Mouse (Mus musculus) midbrain, postnatal 0 days (tissue): ENCODE data around the gene Hagh. TPM values are rescaled to one million over a fixed set of nuclear protein-coding genes. Genes with fewer than 3 reads are reported as not detected.

ENCODE experiments used
- ATAC-seq: fragments of 200-750 bp; cut with Nextera tagmentation; 2 replicates; pipeline ENCODE4 v1.8.0; 2017; ENCODE audit warnings: moderate number of reproducible peaks, mild to moderate bottlenecking, moderate TSS enrichment, moderate library complexity; ENCODE audit not compliant: low FRiP score
- DNase-seq: peaks from one replicate; pipeline ENCODE4 v3.0.0-alpha.2; 2015; ENCODE audit warnings: low spot score
- H3K27ac ChIP-seq: fragments of 300-500 bp; sonication (generic); 2 replicates; pipeline ENCODE4 v1.5.1; 2014; ENCODE audit warnings: low read depth, mild to moderate bottlenecking, low read length, mixed read lengths
- H3K27me3 ChIP-seq: fragments of 300-500 bp; sonication (generic); 2 replicates; pipeline ENCODE4 v1.6.1; 2014; ENCODE audit warnings: low read length, control low read depth, mixed read lengths; ENCODE audit not compliant: insufficient read depth
- H3K36me3 ChIP-seq: fragments of 300-500 bp; sonication (generic); 2 replicates; pipeline ENCODE4 v1.6.1; 2014; ENCODE audit warnings: low read length, control low read depth, mixed read lengths; ENCODE audit not compliant: insufficient read depth
- H3K4me1 ChIP-seq: fragments of 300-500 bp; sonication (generic); 2 replicates; pipeline ENCODE4 v1.6.1; 2014; ENCODE audit warnings: mild to moderate bottlenecking, control low read depth, antibody characterized with exemption, low read length, mixed read lengths; ENCODE audit not compliant: insufficient read depth
- H3K4me2 ChIP-seq: fragments of 300-500 bp; sonication (generic); 2 replicates; pipeline ENCODE4 v1.6.1; 2014; ENCODE audit warnings: low read depth, mild to moderate bottlenecking, low read length, mixed read lengths; ENCODE audit not compliant: poor library complexity, severe bottlenecking
- H3K4me3 ChIP-seq: fragments of 300-500 bp; sonication (generic); 2 replicates; pipeline ENCODE4 v1.5.1; 2014; ENCODE audit warnings: low read depth, mild to moderate bottlenecking, low read length, moderate library complexity
- H3K9ac ChIP-seq: fragments of 300-500 bp; sonication (generic); replicated peaks from 2 replicates; pipeline ENCODE4 v1.6.1; 2014; ENCODE audit warnings: mild to moderate bottlenecking, low read length, moderate library complexity, mixed read lengths; ENCODE audit not compliant: poor library complexity, severe bottlenecking
- H3K9me3 ChIP-seq: fragments of 300-500 bp; sonication (generic); 2 replicates; pipeline ENCODE4 v1.6.1; 2016; ENCODE audit warnings: low read length, control low read depth
- CTCF ChIP-seq: IDR thresholded peaks from 2 replicates; pipeline ENCODE4 v1.5.1; 2016; ENCODE audit warnings: antibody characterized with exemption, mild to moderate bottlenecking
- WGBS: fragments of 180-500 bp; shearing (Covaris S2); extraction: QIAGEN DNeasy Blood & Tissue Kit; methylation state at CpG from one replicate; pipeline ENCODE4 v1.1.7; 2014; 5-methylcytosine and 5-hydroxymethylcytosine counted together
- polyA plus RNA-seq: library from polyadenylated mRNA; unstranded; fragments of >200 nt; fragmentation: Nextera tagmentation; extraction: Ambion mirVana; gene quantifications from 2 replicates; pipeline ENCODE4 v1.2.1, GENCODE M21; 2015
- total RNA-seq: library from RNA; depleted of rRNA; stranded (reverse); fragments of >200 nt; gene quantifications from 2 replicates; pipeline ENCODE4 v1.2.3, GENCODE M21; 2014

Gene Hagh
- total and polyA plus RNA-seq, 2 experiments from 2014 or later, result 74.0 to 119 TPM

DNA sequence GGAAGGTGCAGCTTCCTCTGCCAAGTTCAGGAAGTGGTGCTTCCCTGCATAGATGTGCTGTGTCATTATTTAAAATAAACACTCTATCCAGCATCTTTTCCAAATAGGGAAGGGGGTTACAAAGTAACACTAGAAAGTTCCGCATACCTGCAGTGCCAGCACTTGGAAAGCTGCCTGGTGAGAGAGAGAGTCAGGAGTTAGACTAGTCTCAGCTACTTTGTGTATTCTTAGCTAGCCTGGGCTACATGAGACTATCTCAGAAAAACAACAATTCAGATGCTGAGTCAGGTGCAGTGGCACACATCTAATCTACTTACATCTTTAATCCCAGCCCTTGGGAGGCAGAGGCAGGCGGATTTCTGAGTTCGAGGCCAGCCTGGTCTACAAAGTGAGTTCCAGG is 21.8 kb downstream of the Hagh start:
- Histone ChIP-seq H3K4me2 (no peak overlapping the region), H3K36me3 (peaks cover 55% of the 10 kb centered on the region), H3K4me1 (no peaks in the 10 kb centered on the region), H3K9me3 (no peaks in the 10 kb centered on the region), H3K9ac (no peak overlapping the region), H3K4me3 (no peak overlapping the region), H3K27ac (no peak overlapping the region), H3K27me3 (no peaks in the 10 kb centered on the region)
- no peak for TF ChIP-seq CTCF
- 97% methylated on average over 3 of the region's 3 CpGs for WGBS
- DNase-seq, result no peak
- no peak for ATAC-seq

DNA sequence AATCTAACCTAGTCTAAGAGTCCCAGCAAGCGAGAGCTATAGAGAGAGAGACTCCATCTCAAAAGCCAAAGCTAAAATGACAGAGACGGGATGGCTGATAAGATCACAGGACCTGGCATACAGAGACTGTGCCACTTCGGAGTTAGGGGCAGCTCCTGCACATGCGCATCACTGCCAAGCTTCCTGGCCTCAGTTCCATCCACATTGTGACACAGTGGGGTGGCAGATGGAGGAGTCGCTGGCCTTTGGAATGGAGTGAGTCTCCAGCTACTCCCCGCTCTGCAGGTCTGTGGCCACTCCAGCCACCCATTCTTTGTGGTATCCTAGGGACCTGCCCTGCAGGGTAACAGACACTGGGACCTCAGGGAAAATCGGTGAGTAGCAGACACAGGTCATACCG is 25.8 kb downstream of the Hagh start, which contains the start of gene Igfals:
Gene Igfals (plus strand): TSS at position 222 of the 400 bp plus-strand sequence.
- ATAC-seq (no peak), DNase-seq (no peak)
- H3K9ac ChIP-seq, result no peak within 1 kb of the TSS
- H3K4me2 ChIP-seq, result no peak within 1 kb of the TSS
- no peaks in the 10 kb centered on the region for H3K9me3 ChIP-seq
- no peaks in the 10 kb centered on the region for H3K4me1 ChIP-seq
- TF ChIP-seq CTCF, result no peak
- WGBS, result 85% methylated on average over 8 of the region's 8 CpGs
- peaks cover 51% of the 10 kb centered on the region for H3K36me3 ChIP-seq
- no peaks in the 10 kb centered on the region for H3K27me3 ChIP-seq
- no peak within 1 kb of the TSS for H3K4me3 ChIP-seq
- no peak within 1 kb of the TSS for H3K27ac ChIP-seq

DNA sequence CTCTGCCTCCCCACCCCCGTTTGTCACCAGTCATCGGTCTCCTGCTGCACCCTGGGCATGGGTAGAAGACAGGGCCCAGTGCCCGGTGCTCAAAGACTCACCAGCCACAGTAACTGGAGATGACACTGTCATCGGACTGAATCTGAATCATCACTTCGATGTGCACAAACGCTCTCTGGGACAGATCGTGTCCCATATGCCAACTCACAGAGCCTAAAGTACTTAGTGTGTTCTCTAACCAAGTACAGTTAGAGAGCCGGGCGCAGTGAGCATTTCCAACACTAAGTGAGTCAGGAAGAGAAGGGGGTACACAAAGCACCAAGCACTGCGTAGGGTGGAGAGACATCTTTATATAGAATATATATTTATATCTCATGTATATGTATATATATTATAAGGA is 28.0 kb downstream of the Hagh start:
- Histone ChIP-seq H3K9me3 (no peaks in the 10 kb centered on the region), H3K27me3 (no peaks in the 10 kb centered on the region), H3K4me3 (no peak overlapping the region), H3K9ac (no peak overlapping the region), H3K27ac (no peak overlapping the region), H3K36me3 (peaks cover 40% of the 10 kb centered on the region), H3K4me2 (no peak overlapping the region), H3K4me1 (no peaks in the 10 kb centered on the region)
- no peak for TF ChIP-seq CTCF
- no peak for ATAC-seq
- 91% methylated on average over 10 of the region's 10 CpGs for WGBS
- DNase-seq, result no peak

DNA sequence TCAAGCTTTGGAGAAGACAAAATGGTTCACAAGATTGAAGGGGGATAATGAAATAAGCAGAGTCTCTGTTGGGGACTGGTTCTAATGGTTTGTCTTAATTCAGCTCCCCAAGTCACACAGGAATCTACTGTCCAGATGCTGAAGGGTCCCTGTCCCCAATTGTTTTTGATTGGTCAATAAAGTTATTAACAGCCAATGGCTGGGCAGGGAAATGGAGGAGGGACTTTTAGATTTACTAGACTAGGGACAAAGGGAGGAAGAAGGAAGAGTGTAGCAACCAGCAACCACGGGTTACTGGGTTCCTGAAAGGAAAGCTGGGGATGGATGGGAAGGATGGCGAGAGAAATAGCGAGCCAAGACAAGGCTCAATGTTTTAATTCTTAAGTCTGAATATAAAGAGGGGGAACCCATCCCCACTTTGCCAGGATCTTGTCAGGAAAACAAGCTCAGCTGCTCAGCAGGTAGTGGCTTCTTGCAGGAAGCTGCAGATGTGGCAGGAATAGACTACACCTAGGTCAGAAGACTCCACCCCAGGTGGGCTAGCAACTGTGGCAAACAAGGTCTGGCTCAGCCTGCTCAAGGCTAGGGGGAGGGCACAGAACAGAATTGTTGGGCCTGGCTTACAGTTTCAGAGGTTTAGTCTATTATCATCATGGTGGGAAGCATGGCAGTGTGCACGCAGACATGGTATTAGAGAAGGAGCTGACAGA is 33.9 kb downstream of the Hagh start:
- H3K27ac ChIP-seq, result no peak overlapping the region
- WGBS, result 50% methylated on average over 4 of the region's 4 CpGs
- ATAC-seq (no peak), DNase-seq (no peak)
- no peak overlapping the region for H3K4me3 ChIP-seq
- no peak overlapping the region for H3K9ac ChIP-seq
- no peaks in the 10 kb centered on the region for H3K27me3 ChIP-seq
- TF ChIP-seq CTCF, result no peak
- H3K4me1 ChIP-seq, result no peaks in the 10 kb centered on the region
- no peaks in the 10 kb centered on the region for H3K9me3 ChIP-seq
- no peak overlapping the region for H3K4me2 ChIP-seq
- H3K36me3 ChIP-seq, result no peaks in the 10 kb centered on the region

DNA sequence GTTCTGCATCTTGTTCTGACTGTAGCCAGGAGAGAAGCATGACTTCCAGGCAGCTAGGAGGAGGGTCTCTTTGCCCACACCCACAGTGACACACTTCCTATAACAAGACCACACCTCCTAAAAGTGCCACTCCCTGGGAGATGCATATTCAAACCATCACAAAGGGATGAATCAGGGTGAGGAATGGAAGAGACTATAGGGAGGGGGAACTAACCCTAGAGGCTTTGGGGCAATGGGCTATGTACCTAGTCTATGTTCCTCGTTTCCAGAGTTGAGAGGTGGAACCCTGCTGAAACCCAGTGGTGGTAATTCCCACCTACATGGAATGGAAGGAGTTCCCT is 34.4 kb downstream of the Hagh start:
- no peak for TF ChIP-seq CTCF
- H3K4me1 ChIP-seq, result no peaks in the 10 kb centered on the region
- no peaks in the 10 kb centered on the region for H3K27me3 ChIP-seq
- H3K36me3 ChIP-seq, result no peaks in the 10 kb centered on the region
- H3K9me3 ChIP-seq, result no peaks in the 10 kb centered on the region
- no peak overlapping the region for H3K4me2 ChIP-seq
- ATAC-seq (no peak), DNase-seq (no peak)
- H3K9ac ChIP-seq, result no peak overlapping the region
- 29% methylated on average over 1 of the region's 1 CpGs for WGBS
- no peak overlapping the region for H3K4me3 ChIP-seq
- H3K27ac ChIP-seq, result no peak overlapping the region

DNA sequence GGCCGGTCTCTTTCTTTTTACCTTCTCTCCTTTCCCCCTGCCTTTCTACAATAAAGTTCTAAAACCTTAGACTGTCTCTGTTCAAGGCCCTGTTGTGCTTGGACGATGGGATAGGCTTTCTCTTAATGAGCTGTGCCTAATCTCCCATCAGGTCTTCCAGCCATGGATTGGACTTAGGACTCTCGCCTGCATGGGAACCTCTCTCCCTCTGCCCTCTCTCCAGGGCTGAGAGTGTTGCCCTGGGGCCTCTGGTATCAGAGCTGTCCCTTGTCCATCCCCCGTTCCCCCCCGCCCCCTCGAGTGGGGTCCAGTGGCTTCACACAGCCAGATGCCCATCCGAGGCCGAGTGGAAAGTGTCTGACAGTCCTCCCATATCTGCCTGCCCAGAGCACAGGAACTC is 35.0 kb downstream of the Hagh start:
- H3K4me2 ChIP-seq, result no peak overlapping the region
- no peak overlapping the region for H3K9ac ChIP-seq
- no peak for DNase-seq
- no peak for ATAC-seq
- no peaks in the 10 kb centered on the region for H3K4me1 ChIP-seq
- no peaks in the 10 kb centered on the region for H3K36me3 ChIP-seq
- no peak overlapping the region for H3K27ac ChIP-seq
- WGBS, result 72% methylated on average over 8 of the region's 8 CpGs
- no peaks in the 10 kb centered on the region for H3K27me3 ChIP-seq
- H3K9me3 ChIP-seq, result no peaks in the 10 kb centered on the region
- TF ChIP-seq CTCF, result no peak
- no peak overlapping the region for H3K4me3 ChIP-seq
